Mouse (Mus musculus) forebrain, postnatal 0 days (tissue): Measurements from ENCODE around the gene Gm20431. TPM values are rescaled to one million over a fixed set of nuclear protein-coding genes. Genes with fewer than 3 reads are reported as not detected.
A peak's percentile ranks its signal among the peaks of the same experiment; 100 is the strongest.

Experiments
- ATAC-seq: fragments of 200-750 bp; cut with Nextera tagmentation; 2 replicates; pipeline ENCODE4 v1.8.0; 2017; ENCODE audit warnings: mild to moderate bottlenecking, moderate library complexity
- DNase-seq: peaks from one replicate; pipeline ENCODE4 v3.0.0-alpha.2; 2015
- H3K27ac ChIP-seq: fragments of 300-500 bp; sonication (generic); 2 replicates; pipeline ENCODE4 v1.5.1; 2014; ENCODE audit warnings: low read depth, mild to moderate bottlenecking, antibody characterized with exemption, low read length, moderate library complexity, mixed read lengths
- H3K27me3 ChIP-seq: fragments of 300-500 bp; sonication (generic); 2 replicates; pipeline ENCODE4 v1.6.1; 2014; ENCODE audit warnings: mild to moderate bottlenecking, low read length, mixed read lengths; ENCODE audit not compliant: insufficient read depth
- H3K36me3 ChIP-seq: fragments of 300-500 bp; sonication (generic); 2 replicates; pipeline ENCODE4 v1.6.1; 2014; ENCODE audit warnings: mild to moderate bottlenecking, moderate library complexity; ENCODE audit not compliant: insufficient read depth
- H3K4me1 ChIP-seq: fragments of 300-500 bp; sonication (generic); 2 replicates; pipeline ENCODE4 v1.6.1; 2014; ENCODE audit warnings: antibody characterized with exemption; ENCODE audit not compliant: insufficient read depth
- H3K4me2 ChIP-seq: fragments of 300-500 bp; sonication (generic); 2 replicates; pipeline ENCODE4 v1.6.1; 2014; ENCODE audit warnings: low read depth, mild to moderate bottlenecking, moderate library complexity
- H3K4me3 ChIP-seq: fragments of 300-500 bp; sonication (generic); 2 replicates; pipeline ENCODE4 v1.5.1; 2014; ENCODE audit warnings: low read depth, low read length, mixed read lengths
- H3K9ac ChIP-seq: fragments of 300-500 bp; sonication (generic); 2 replicates; pipeline ENCODE4 v1.6.1; 2014; ENCODE audit warnings: mild to moderate bottlenecking
- H3K9me3 ChIP-seq: fragments of 300-500 bp; sonication (generic); 2 replicates; pipeline ENCODE4 v1.6.1; 2016; ENCODE audit warnings: low read length
- CTCF ChIP-seq: sonication (generic); IDR thresholded peaks from 2 replicates; pipeline ENCODE4 v1.5.1; 2016; ENCODE audit warnings: antibody characterized with exemption, control low read depth, low read depth
- WGBS: fragments of 180-500 bp; shearing (Covaris S2); extraction: QIAGEN DNeasy Blood & Tissue Kit; methylation state at CpG from one replicate; pipeline ENCODE4 v1.1.7; 2014; 5-methylcytosine and 5-hydroxymethylcytosine counted together
- polyA plus RNA-seq: library from polyadenylated mRNA; unstranded; fragments of >200 nt; fragmentation: Nextera tagmentation; extraction: Ambion mirVana; gene quantifications from 2 replicates; pipeline ENCODE4 v1.2.1, GENCODE M21; 2015
- total RNA-seq: library from RNA; depleted of rRNA; stranded (reverse); fragments of >200 nt; gene quantifications from 2 replicates; pipeline ENCODE4 v1.2.3, GENCODE M21; 2014

The Gm20431 gene
- total and polyA plus RNA-seq, 2 experiments from 2014 or later: 9.7 TPM; not detected in 1

GRCm38 (mm10) chr2:167688498-167689451, 27.5 kb upstream of the Gm20431 start, which contains the start of gene Cebpb:
Gene Cebpb (plus strand): TSS chr2:167688915.
- no peaks in the 10 kb centered on the region for H3K4me1 ChIP-seq
- peak; percentile 67 for TF ChIP-seq CTCF
- ATAC-seq: peak; percentile 61
- peak within 1 kb of the TSS; percentile 59 for H3K27ac ChIP-seq
- H3K4me3 ChIP-seq: peak within 1 kb of the TSS; percentile 64
- peaks cover 23% of the 10 kb centered on the region for H3K27me3 ChIP-seq
- peak within 1 kb of the TSS; percentile 84 for H3K4me2 ChIP-seq
- H3K9me3 ChIP-seq: no peaks in the 10 kb centered on the region
- DNase-seq: peak; percentile 65
- no peaks in the 10 kb centered on the region for H3K36me3 ChIP-seq
- WGBS: 3% methylated on average over 91 of the region's 147 CpGs
- H3K9ac ChIP-seq: peak within 1 kb of the TSS; percentile 58

- Histone ChIP-seq H3K4me2 (peak overlapping the region; percentile 84), H3K9ac (no peak overlapping the region), H3K27me3 (peaks cover 23% of the 10 kb centered on the region), H3K27ac (no peak overlapping the region), H3K4me1 (no peaks in the 10 kb centered on the region), H3K4me3 (peak overlapping the region; percentile 64), H3K36me3 (no peaks in the 10 kb centered on the region), H3K9me3 (no peaks in the 10 kb centered on the region)
- peak; percentile 35 for ATAC-seq
- no peak for TF ChIP-seq CTCF
- no peak for DNase-seq
- 29% methylated on average over 12 of the region's 12 CpGs for WGBS
Observed at GRCm38 (mm10) chr2:167688126-167688497, 26.8 kb upstream of the Gm20431 start.

- DNase-seq (no peak), ATAC-seq (no peak)
Observed at GRCm38 (mm10) chr2:167687651-167688101, 26.4 kb upstream of the Gm20431 start.

GRCm38 (mm10) chr2:167687250-167687586, 25.9 kb upstream of the Gm20431 start:
- DNase-seq (no peak), ATAC-seq (no peak)
- Histone ChIP-seq H3K4me3 (no peak overlapping the region), H3K36me3 (no peaks in the 10 kb centered on the region), H3K27ac (no peak overlapping the region), H3K9me3 (no peaks in the 10 kb centered on the region), H3K27me3 (peaks cover 23% of the 10 kb centered on the region), H3K4me2 (no peak overlapping the region), H3K9ac (no peak overlapping the region), H3K4me1 (no peaks in the 10 kb centered on the region)
- WGBS: 83% methylated on average over 4 of the region's 4 CpGs
- no peak for TF ChIP-seq CTCF

More at GRCm38 (mm10) chr2:167687651-167688101, 26.4 kb upstream of the Gm20431 start:
- no peaks in the 10 kb centered on the region for H3K36me3 ChIP-seq
- H3K4me2 ChIP-seq: no peak overlapping the region
- no peak overlapping the region for H3K9ac ChIP-seq
- peaks cover 23% of the 10 kb centered on the region for H3K27me3 ChIP-seq
- WGBS: 61% methylated on average over 11 of the region's 11 CpGs
- no peaks in the 10 kb centered on the region for H3K4me1 ChIP-seq
- TF ChIP-seq CTCF: no peak
- H3K4me3 ChIP-seq: no peak overlapping the region
- no peaks in the 10 kb centered on the region for H3K9me3 ChIP-seq
- H3K27ac ChIP-seq: no peak overlapping the region

- no peak for TF ChIP-seq CTCF
- no peak overlapping the region for H3K27ac ChIP-seq
- ATAC-seq (no peak), DNase-seq (no peak)
- H3K27me3 ChIP-seq: peaks cover 23% of the 10 kb centered on the region
- H3K4me3 ChIP-seq: no peak overlapping the region
- no peaks in the 10 kb centered on the region for H3K36me3 ChIP-seq
- WGBS: 75% methylated on average over 16 of the region's 16 CpGs
- H3K4me2 ChIP-seq: no peak overlapping the region
- H3K9me3 ChIP-seq: no peaks in the 10 kb centered on the region
- no peak overlapping the region for H3K9ac ChIP-seq
- no peaks in the 10 kb centered on the region for H3K4me1 ChIP-seq
Observed at GRCm38 (mm10) chr2:167686382-167687249, 25.3 kb upstream of the Gm20431 start.

GRCm38 (mm10) chr2:167685865-167686264, 24.6 kb upstream of the Gm20431 start:
- no peaks in the 10 kb centered on the region for H3K36me3 ChIP-seq
- no peaks in the 10 kb centered on the region for H3K9me3 ChIP-seq
- peaks cover 15% of the 10 kb centered on the region for H3K27me3 ChIP-seq
- no peak for TF ChIP-seq CTCF
- DNase-seq: no peak
- H3K27ac ChIP-seq: no peak overlapping the region
- no peak for ATAC-seq
- H3K4me2 ChIP-seq: no peak overlapping the region
- H3K9ac ChIP-seq: no peak overlapping the region
- 80% methylated on average over 3 of the region's 3 CpGs for WGBS
- no peak overlapping the region for H3K4me3 ChIP-seq
- H3K4me1 ChIP-seq: no peaks in the 10 kb centered on the region

GRCm38 (mm10) chr2:167685137-167685536, 23.8 kb upstream of the Gm20431 start:
- 7% methylated on average over 8 of the region's 8 CpGs for WGBS

More at GRCm38 (mm10) chr2:167685137-167685536, 23.8 kb upstream of the Gm20431 start:
- H3K4me1 ChIP-seq: no peaks in the 10 kb centered on the region
- TF ChIP-seq CTCF: peak; percentile 100
- no peak overlapping the region for H3K4me2 ChIP-seq
- DNase-seq: peak; percentile 96
- no peaks in the 10 kb centered on the region for H3K9me3 ChIP-seq
- no peak overlapping the region for H3K4me3 ChIP-seq
- peak; percentile 33 for ATAC-seq
- H3K36me3 ChIP-seq: no peaks in the 10 kb centered on the region
- H3K27ac ChIP-seq: no peak overlapping the region
- peaks cover 8% of the 10 kb centered on the region for H3K27me3 ChIP-seq
- H3K9ac ChIP-seq: no peak overlapping the region
